Mouse (Mus musculus): ENCODE measurements around the gene Utp3.

Gene Utp3

DNA sequence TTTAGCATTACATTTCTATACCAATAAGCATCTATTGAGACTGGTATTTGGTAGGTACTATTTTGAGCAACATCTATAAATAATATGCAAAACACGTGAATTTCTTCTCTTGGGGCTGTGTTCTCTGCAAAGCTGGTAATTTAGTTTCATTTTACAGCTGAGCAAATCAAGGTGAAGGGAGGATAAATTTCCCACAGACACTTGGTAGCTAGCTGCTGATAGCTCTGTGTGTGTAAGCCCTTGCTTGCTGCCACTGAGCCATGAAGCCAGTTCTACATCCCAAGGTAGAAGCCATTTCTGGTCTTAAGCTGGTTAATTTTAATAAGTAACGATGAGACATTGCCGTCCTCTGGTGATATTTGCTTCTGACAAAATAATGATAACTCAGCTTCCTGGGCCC is 20.6 kb downstream of the Utp3 start:
- DNase-seq (ENCODE audit: low read depth): no peak

DNA sequence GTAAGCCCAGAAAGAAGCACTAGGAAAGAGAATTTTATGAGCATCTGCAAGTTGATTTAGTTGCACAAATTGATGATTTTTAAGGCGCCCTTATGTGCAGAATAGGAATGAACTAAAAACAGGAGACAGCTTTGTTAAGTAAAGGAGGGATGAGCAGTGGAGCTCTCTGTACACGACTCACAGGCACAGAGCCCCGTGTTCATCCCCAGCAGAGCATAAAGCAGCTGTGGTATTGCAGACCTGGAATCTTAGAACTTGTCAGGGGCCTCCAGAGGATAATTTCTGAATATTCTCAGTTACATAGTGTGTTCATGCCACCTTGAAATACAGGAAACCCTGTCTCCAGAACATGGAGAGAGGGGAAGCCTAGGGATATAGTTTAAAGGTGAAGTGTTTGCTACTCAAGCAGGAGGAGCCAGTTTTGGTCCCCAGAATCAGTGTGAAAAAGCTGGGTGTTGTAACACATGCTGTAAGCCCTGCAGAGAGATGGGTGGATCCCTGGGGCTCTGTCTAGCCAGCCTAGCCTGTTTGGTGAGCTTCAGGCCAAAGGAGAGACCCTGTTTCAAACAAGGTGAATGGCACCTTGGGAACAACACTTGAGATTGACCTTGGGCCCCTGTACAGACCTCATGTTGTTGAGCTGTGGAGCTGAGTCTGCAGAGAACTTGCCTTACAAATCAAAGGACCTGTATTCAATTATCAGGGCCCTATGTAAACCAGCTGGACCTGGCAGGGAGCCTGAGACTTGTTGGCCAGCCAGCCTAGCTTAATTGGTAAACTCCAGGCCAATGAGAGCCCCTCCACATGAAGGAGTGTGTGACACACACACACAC is 21.5 kb downstream of the Utp3 start:
- no peak for DNase-seq (ENCODE audit: low read depth)

DNA sequence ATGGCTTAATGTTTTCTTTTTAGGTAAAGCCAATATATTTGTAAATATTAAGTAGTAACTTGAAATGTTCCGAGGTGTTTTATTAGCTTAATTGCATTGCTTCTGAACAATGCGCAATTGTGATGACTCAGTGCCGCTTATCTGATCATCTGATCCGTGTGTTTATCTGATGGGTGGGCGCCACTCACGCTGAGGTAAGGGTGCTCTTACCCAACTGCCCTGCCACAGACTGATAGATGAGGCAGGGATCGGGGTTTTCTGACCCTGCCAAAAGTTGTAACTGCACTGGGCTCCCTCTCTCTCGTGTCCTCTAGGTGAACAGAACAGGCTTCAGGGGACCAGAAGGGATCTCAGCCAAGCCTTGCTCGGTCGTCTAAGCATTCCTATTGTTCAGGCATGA is 26.4 kb downstream of the Utp3 start:
- no peak for DNase-seq (ENCODE audit: low read depth)

DNA sequence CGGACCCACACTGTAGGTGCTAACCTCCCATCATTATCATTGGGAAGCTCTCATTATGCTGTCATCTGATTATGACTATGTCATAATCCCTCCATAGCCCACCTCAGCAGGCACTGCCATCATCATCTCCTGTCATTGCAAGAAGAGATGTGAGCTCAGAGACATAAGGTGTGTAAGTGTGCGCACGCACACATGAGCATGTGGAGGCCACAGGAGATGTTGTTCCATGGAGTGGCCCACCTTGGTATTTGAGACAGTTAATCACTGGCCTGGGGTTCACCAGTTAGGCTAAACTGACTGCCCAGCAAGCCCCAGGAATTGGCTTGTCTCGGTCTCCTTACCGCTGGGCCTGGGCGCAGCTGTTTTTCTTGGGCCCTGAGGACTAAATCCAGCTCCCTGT is 27.1 kb downstream of the Utp3 start:
- no peak for DNase-seq (ENCODE audit: low read depth)

DNA sequence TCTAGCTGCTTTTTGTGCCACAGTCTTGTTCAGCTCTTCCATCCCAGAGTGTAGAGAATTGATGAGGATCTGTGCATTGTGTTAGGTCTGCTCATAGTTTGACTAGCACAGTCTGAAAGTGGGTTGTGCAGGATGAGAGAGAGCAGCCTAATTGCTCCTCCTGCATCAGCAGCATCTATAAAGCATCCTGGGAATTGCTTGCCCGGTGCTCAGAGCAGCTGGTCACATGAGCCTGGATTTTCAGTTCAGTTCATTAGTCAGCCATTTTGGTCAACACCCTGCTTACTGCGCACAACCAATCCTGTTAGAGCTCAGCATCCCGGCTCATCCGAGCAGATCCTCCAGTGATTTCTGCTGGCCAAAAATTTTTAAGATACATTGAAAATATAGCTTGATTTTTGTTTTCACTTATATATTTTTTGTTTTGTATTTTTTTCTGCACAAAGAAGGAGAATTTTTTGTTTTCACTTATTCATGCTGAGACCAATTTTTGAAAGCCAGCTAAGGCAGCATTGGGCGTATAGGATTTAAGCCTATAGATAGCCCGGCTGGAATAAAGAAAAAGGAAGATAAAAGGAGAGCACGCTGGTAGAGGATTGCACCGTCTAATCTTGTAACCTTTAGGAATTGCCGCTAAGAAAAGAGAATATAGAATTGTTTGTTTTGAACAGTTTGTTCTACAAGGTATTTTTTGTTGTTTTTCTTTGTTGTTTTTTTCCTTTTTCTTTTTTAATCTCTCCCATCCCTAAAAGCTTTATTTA is 29.2 kb downstream of the Utp3 start:
- DNase-seq (ENCODE audit: low read depth): no peak

DNA sequence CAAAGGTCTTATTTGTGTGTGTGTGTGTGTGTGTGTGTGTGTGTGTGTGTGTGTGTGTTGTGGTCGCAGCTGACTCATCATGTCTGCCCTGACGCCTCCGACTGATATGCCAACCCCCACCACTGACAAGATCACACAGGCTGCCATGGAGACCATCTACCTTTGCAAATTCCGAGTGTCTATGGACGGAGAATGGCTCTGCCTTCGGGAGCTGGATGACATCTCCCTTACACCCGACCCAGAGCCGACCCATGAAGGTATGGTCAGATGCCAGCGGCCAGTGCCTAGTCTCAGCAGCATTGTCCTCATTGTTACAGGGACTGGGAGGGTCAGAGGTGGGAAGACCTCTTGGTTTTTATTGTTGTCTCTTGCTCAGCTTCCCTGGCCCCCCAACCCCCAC is 29.8 kb downstream of the Utp3 start:
- DNase-seq (ENCODE audit: low read depth): no peak

DNA sequence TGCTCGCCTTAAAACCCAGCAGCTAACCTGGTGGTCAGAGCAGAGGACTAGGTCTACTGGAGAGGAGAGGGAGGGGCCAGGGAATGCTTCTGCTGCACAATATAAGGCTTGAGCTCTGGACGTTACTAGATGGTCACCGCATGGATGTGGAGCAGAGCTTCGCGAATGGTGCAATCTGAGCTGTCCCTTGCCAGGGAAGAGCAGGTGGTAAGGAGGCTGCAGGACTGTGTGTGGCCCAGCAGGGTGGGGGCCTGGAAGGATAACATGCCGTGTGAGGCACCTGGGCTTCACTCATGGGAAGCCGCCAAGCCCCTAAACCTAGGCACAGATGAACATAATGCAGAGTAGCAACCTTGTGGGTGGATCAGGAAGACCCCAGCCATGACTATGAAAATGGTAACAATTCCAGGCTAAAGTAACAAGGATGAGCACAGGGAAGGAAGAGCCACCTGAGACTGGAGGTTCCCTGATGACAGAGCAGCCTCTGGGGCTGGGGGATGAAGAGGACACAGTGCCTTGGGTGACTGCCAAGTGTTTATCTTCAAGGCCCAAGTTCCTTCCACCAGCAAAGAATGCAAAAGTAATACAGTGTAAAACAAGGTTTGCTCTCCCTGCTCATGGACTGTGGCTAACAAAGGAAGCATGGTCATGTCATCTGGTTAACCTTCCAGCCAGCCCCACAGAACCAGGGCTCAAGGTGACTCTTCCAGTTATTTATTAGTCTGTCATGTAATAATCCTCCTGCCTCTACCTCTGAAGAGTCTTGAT is 32.3 kb downstream of the Utp3 start:
- no peak for DNase-seq (ENCODE audit: low read depth)

DNA sequence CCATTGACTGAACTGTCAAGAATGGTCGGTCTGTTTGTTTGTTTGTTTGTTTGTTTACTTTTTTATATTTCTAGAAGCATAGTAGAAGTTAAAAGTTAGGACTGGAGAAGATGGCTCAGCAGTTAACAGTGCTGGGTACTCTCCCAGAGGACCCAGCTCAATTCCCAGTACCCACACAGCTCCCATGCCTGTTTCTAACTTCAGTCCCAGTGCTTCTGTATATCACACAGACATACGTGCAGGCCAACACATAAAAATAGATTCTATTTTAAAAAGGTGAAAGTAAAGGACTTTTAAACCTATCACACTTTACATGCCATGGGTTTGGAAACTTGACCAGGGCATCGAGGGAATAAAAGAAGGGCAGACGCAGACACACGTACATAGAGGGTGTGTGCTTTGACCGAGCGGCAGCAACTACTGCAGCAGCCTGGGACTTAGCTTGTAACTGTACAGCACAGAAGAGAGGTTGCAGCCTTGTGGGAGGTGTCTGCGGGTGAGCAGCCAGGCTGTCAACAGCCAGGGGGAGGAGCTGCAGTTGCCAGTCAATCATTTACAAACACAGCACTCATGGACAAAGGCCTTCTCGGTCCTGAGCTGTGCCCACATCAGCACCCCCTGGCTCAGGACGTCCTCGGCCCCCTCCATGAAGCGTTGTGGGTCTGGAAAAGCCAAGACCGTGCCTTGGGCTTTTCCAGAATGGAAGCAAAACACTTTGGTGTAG is 33.1 kb downstream of the Utp3 start:
- DNase-seq (ENCODE audit: low read depth): no peak

DNA sequence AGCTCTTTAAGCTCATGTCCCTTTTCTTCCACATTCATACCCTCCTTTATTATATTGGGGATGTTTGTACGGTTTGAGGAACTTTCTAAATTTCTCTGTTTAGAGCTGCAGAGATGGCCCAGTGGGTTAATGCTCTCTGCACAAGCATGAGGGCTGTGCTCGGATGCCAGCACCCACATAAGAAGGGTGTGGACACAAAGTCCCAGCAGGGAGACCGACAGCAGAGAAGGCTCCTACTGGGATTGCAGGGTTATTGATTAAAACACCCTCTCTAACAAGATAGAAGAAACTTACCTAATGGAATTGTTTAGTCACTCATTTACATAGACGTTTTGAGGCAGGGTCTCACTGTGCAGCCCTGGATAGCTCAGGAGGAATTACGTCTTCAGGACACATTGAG is 34.2 kb downstream of the Utp3 start:
- no peak for DNase-seq (ENCODE audit: low read depth)

DNA sequence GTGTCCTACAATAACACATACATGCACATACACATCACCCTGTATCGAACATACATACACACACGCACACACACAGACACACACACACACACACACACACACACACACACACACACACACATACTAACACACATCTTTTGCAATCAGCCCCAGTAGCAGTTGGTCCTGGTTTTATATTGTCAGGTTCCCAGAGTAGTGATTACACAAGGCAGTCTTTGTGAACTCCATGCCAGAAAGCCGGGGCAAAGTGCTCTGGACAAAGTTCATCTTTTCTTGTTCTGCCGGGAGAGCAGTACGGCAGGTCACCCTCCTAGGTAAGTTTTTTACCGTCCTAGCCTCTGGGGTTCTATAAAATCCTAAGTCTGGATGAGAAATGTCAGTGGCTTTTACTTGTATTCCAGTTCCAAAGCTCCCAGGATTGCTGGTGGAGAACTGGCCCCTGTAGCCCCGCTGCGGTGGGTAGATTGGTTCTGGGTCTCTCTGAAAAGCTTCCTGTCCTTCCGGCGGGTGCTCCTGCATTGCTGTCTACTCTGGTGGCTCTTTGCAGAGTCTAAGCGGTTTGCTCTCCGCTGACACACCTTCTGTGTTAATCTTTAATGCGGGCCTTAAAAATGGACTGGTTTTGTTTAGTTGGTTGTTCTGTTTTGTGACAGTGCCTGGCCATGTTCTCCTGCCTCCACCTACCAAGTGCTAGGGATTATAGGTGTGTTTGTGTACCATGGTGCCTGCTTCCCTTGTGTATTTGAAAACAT is 39.3 kb downstream of the Utp3 start:
- no peak for DNase-seq (ENCODE audit: low read depth)

DNA sequence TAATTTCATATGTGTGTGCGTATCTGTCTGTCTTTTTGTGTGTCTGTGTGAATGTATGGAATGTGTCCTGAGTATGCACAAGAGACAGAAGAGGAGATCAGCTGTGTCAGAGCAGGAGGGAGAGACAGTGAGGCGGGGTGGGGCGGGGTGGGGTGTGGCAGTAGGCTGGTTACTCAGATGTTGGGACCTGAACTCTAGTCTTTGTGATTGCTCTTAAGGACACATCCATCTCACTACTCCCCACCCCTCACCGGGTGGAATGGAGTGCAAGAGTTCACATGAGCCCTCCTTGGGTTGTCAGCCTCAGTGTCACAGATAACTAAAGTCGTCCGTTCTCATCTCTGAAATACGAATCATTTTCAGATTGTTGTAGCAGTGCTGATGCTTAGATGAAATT is 39.9 kb downstream of the Utp3 start:
- no peak for DNase-seq (ENCODE audit: low read depth)

DNA sequence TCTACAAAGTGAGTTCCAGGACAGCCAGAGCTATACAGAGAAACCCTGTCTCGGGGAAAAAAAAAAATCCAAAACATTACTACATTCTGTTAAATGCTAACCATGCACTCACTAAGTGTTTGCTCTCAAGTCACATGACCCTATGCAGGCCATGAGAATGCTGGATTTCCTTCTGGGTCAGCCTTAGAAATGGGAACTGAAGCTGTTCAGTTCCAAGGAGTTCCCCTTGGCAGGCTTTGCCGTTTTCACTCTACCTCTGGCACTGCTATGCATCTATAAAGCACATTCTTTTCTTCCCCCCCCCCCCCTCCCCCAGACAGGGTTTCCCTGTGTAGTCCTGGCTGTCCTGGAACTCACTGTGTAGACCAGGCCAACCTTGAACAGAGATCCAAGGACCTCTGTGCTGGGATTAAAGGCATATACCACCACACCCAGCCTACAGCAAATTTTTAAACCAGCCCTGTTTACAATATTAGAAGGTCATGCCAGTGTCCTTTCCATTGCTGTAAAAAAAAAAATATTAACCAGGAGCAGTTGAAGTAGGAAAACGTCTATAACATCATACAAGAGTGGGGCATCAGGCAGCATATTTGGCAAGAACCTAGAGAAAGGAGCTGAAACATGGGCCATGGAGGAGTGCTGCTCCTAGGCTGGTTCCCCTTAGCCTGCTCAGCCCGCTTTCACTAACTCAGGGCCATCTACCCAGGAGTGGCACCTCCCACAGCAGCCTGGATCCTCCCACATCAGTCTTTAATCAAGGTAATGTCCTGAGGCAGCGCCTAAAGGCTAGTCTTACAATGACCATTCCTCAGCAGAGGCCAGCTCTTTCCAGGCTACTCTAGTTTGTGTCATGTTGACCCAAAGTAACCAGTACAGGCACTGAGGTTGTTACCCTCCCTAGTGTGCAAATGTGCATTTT is 41.5 kb downstream of the Utp3 start:
- no peak for DNase-seq (ENCODE audit: low read depth)

DNA sequence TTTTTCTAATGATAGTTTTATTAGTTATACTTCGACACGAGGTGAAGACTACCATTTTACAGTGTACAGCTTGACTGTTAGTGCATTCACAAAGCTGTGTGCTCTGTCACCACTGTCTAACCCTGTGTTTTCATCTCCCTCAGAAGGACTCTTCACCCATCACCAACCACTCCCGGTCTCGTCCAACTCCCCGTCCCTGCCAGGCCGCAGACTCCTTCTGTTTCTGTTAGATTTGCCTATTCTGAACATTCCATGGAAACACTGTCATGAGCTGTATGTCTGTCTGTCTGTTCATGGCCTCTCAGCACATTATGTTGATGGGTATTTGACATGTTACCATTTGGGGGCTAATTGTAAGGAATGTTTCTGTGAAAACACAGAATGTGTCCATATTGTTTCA is 44.7 kb downstream of the Utp3 start:
- DNase-seq (ENCODE audit: low read depth): no peak

DNA sequence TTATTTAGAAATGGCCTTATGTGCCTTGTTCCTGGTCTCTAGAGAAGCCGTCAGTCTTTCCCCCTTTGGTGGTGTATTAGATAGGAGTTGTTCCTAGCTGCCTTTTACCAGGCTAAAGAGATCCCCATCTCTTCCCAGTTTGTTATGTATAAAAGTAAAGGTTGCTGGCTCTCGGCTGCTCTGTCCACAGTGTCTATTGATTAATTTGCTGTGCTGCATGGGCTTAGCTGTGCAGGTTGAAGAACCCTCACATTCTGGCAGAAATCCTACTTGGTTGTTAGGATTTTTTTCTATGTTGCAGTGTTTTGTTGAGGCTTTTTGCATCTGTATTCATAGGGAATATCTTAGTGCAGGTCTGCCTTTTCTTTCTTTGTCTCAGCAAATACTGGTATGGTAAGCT is 47.8 kb downstream of the Utp3 start:
- DNase-seq (ENCODE audit: low read depth): no peak

DNA sequence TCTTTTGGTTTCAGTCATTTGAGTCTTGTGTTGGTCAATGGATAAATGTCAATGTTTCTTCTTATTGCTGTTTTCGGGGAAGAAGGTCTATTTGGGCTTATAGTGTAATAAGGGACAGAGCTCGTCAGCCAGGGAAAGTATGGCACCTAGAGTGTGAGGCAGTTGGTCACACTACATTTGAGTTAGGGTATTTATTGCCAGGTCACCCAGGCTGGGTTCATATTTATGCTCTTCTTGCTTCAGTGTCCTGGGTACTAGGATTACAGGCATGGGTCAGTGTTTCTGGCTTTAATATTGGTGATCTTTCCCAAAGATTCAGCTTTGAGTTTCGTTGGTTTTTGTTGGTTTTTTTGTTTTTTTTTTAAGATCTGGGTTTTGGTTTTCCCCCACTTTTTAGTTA is 48.5 kb downstream of the Utp3 start:
- no peak for DNase-seq (ENCODE audit: low read depth)

DNA sequence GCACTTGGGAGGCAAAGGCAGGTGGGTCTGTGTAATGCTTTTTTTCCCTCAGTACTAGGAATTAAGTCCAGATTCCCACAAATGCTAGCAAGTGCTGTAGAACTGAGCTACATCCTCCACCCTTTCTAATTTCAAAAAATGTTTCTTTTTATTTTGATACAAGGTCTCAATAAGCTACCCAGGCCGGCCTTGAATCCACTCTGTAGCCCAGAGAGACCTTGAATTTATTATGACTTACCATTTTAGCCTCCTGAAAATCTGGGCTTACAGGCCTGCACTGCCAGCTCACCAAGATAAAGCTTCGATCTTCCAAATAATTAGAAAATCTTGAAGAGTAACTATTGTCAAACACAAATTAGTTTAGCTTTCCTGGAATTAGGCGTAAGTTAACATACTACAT is 49.8 kb downstream of the Utp3 start:
- no peak for DNase-seq (ENCODE audit: low read depth)

DNA sequence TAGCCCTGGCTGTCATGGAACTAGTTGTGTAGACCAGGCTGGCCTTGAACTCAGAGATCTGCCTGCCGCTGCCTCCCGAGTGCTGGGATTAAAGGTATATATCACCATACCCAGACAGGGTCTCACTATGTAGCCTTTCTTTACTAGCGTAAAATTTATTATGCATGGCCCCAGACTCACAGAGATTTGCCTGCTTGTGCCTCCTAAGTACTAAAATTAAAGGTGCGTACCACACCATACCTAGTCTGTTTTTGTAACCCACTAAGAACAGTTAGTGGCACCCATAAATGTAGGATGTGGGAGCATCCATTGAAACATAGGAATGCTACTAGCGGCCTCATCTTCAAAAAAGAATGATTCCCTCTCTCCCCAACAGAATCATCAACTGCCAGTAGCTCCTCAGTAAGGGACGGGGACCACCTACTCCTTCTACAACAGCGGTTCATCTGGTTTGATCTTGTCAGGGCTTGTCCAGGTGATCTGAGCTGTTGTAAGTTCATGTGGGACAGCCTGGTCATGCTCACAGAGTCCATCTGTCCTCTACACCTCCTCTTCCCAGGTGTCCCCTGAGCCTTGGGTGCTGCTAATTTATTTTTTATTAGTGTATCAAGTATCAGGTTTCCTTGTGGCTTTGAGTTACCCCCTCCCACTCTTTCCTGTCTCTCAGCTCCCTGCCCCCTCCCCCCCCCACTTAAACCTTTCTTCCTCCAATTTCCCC is 50.5 kb downstream of the Utp3 start:
- DNase-seq (ENCODE audit: low read depth): no peak
